Mouse (Mus musculus) small intestine, adult 2 months (tissue): ENCODE measurements around the gene Ngly1. TPM values are rescaled to one million over a fixed set of nuclear protein-coding genes. Genes with fewer than 3 reads are reported as not detected.
"Not testable (repeated sequence)": the region's sequence is repeated elsewhere in the genome, so short reads cannot be mapped to it uniquely, and the experiment has no call there.

Experiments
- H3K27ac ChIP-seq: fragments of 200-500 bp; 2 replicates; pipeline ENCODE4 v1.5.1; 2012; ENCODE audit warnings: low read depth, low read length, control low read depth, inconsistent platforms; ENCODE audit not compliant: insufficient read depth
- H3K27me3 ChIP-seq: fragments of 200-500 bp; 2 replicates; pipeline ENCODE4 v1.6.1; 2012; ENCODE audit warnings: mild to moderate bottlenecking, moderate library complexity, low read length, inconsistent platforms; ENCODE audit not compliant: control insufficient read depth, insufficient read depth
- H3K36me3 ChIP-seq: fragments of 200-500 bp; 2 replicates; pipeline ENCODE4 v1.6.1; 2012; ENCODE audit warnings: mild to moderate bottlenecking, low read length, control low read depth, inconsistent platforms; ENCODE audit not compliant: control insufficient read depth, insufficient read depth
- H3K4me1 ChIP-seq: fragments of 200-500 bp; 2 replicates; pipeline ENCODE4 v1.6.1; 2012; ENCODE audit warnings: low read length, inconsistent platforms, mixed read lengths; ENCODE audit not compliant: control insufficient read depth, insufficient read depth, insufficient read length
- H3K4me3 ChIP-seq: fragments of 200-500 bp; 2 replicates; pipeline ENCODE4 v1.5.1; 2012; ENCODE audit warnings: low read depth, mild to moderate bottlenecking, control low read depth, inconsistent platforms, low read length, moderate library complexity
- CTCF ChIP-seq: fragments of 200-500 bp; IDR thresholded peaks from 2 replicates; pipeline ENCODE4 v1.5.1; 2012; ENCODE audit warnings: low read depth, mild to moderate bottlenecking, control low read depth, inconsistent platforms, low read length, moderate library complexity, mixed read lengths; ENCODE audit not compliant: insufficient replicate concordance, insufficient read length; ENCODE audit errors: extremely low read depth
- POLR2A ChIP-seq: fragments of 200-500 bp; IDR thresholded peaks from 2 replicates; pipeline ENCODE4 v1.6.1; 2012; ENCODE audit warnings: low read depth, mild to moderate bottlenecking, control low read depth, inconsistent platforms, low read length, moderate library complexity
- WGBS: fragments of 180-500 bp; shearing (Covaris S2); methylation state at CpG from one replicate; pipeline ENCODE4 v1.1.7; 2018; 5-methylcytosine and 5-hydroxymethylcytosine counted together
- polyA plus RNA-seq: library from polyadenylated mRNA; depleted of rRNA; stranded (reverse); fragments of >200 nt; gene quantifications from 2 replicates; pipeline ENCODE4 v1.2.3, GENCODE M21; 2012

Ngly1 gene
- polyA plus RNA-seq, 1 experiment = 23.4 TPM

GRCm38 (mm10) chr14:16293015-16293414 is 43.9 kb downstream of the Ngly1 start:
- TF ChIP-seq POLR2A = no peak
- no peak for TF ChIP-seq CTCF
- H3K36me3 ChIP-seq = peaks cover 25% of the 10 kb centered on the region
- no peak overlapping the region for H3K4me3 ChIP-seq
- H3K27ac ChIP-seq = no peak overlapping the region
- no peaks in the 10 kb centered on the region for H3K4me1 ChIP-seq
- H3K27me3 ChIP-seq = no peaks in the 10 kb centered on the region

GRCm38 (mm10) chr14:16293921-16294320 is 44.8 kb downstream of the Ngly1 start:
- Histone ChIP-seq H3K4me3 (no peak overlapping the region), H3K27me3 (no peaks in the 10 kb centered on the region), H3K27ac (no peak overlapping the region), H3K4me1 (no peaks in the 10 kb centered on the region), H3K36me3 (peaks cover 25% of the 10 kb centered on the region)
- WGBS = 89% methylated on average over 1 of the region's 1 CpGs
- no peak for TF ChIP-seq POLR2A

GRCm38 (mm10) chr14:16296816-16297468 is 47.9 kb downstream of the Ngly1 start:
- Histone ChIP-seq H3K36me3 (peaks cover 22% of the 10 kb centered on the region), H3K27ac (no peak overlapping the region), H3K4me1 (no peaks in the 10 kb centered on the region), H3K4me3 (no peak overlapping the region), H3K27me3 (no peaks in the 10 kb centered on the region)
- 77% methylated on average over 2 of the region's 2 CpGs for WGBS
- TF ChIP-seq CTCF = no peak
- no peak for TF ChIP-seq POLR2A

GRCm38 (mm10) chr14:16301735-16302134 is 52.7 kb downstream of the Ngly1 start:
- TF ChIP-seq POLR2A = no peak
- TF ChIP-seq CTCF = no peak
- no peak overlapping the region for H3K4me3 ChIP-seq
- peaks cover 9% of the 10 kb centered on the region for H3K36me3 ChIP-seq
- H3K27ac ChIP-seq = no peak overlapping the region
- 92% methylated on average over 5 of the region's 5 CpGs for WGBS
- H3K4me1 ChIP-seq = no peaks in the 10 kb centered on the region
- H3K27me3 ChIP-seq = no peaks in the 10 kb centered on the region

- TF ChIP-seq POLR2A (no peak), CTCF (no peak)
- WGBS = 55% methylated on average over 1 of the region's 1 CpGs
- Histone ChIP-seq H3K27ac (no peak overlapping the region), H3K27me3 (no peaks in the 10 kb centered on the region), H3K36me3 (peaks cover 10% of the 10 kb centered on the region; the same call in 1 of the 2 replicates), H3K4me1 (no peaks in the 10 kb centered on the region), H3K4me3 (no peak overlapping the region)
Measured at GRCm38 (mm10) chr14:16302688-16303087, 53.6 kb downstream of the Ngly1 start.

- no peak overlapping the region for H3K27ac ChIP-seq
- H3K36me3 ChIP-seq = peaks cover 11% of the 10 kb centered on the region
- no peak overlapping the region for H3K4me3 ChIP-seq
- H3K27me3 ChIP-seq = no peaks in the 10 kb centered on the region
- WGBS = 68% methylated on average over 6 of the region's 6 CpGs
- H3K4me1 ChIP-seq = peaks cover 8% of the 10 kb centered on the region; the same call in 1 of the 2 replicates
- TF ChIP-seq POLR2A = no peak
- no peak for TF ChIP-seq CTCF
Measured at GRCm38 (mm10) chr14:16310791-16311190, 61.7 kb downstream of the Ngly1 start.

GRCm38 (mm10) chr14:16312599-16312998 is 63.5 kb downstream of the Ngly1 start:
- TF ChIP-seq POLR2A (no peak), CTCF (no peak)
- peaks cover 8% of the 10 kb centered on the region; the same call in 1 of the 2 replicates for H3K4me1 ChIP-seq
- 20% methylated on average over 1 of the region's 1 CpGs for WGBS
- peaks cover 10% of the 10 kb centered on the region for H3K36me3 ChIP-seq
- H3K27ac ChIP-seq = peak overlapping the region; percentile 73
- no peak overlapping the region for H3K4me3 ChIP-seq
- no peaks in the 10 kb centered on the region for H3K27me3 ChIP-seq

- 22% methylated on average over 2 of the region's 2 CpGs for WGBS
- H3K27me3 ChIP-seq, H3K4me1 ChIP-seq, H3K4me3 ChIP-seq, H3K36me3 ChIP-seq: not testable (repeated sequence)
- H3K27ac ChIP-seq = peak overlapping the region; percentile 73
Measured at GRCm38 (mm10) chr14:16313073-16313472, 64.0 kb downstream of the Ngly1 start.
